Mouse (Mus musculus) spleen, embryonic (tissue): Measurements from ENCODE around the gene Pacrg.

Source experiments
- CTCF ChIA-PET: fragments of 350-600 bp; sonication (Branson Sonifier 250); formaldehyde crosslinking; loops from one replicate; lab custom pipeline; 2022; lab: Charles Lee

The Pacrg gene

DNA sequence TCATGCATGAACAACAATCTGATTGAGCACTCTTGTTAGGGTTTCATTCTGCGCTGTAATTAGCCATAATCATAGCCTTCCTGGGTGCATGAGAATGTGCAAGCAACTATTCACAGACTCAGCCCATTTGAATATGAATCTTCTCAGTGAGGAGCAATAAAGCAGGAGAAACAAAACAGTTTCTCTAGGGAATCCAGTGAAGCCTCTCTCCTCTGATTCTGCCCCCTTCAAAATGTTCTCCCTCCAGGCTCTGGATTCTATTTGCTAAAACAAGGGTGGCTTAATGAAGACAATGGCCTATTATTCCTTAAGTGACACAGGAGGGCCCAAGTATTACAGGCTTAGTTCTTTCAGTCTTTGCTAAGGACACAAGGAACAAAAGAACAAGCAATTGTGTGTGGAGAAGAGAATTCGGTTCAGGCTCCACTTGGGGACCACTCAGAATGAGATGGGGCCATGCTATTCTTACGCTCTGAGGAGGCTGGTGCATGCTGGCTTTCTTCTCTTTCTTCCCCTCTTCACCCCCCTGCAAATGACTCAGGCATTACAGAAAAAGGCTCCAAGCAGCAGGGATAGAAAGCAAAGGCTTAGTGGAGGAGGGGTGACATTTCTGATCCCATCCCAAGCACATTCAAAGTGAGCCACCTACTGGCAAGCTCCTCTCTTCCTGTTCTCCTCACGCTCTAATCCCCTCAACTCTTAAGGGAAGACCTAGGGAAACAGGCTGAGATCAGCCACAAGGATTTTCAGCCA is 95.2 kb downstream of the Pacrg start:
- CTCF ChIA-PET = no interaction called here

DNA sequence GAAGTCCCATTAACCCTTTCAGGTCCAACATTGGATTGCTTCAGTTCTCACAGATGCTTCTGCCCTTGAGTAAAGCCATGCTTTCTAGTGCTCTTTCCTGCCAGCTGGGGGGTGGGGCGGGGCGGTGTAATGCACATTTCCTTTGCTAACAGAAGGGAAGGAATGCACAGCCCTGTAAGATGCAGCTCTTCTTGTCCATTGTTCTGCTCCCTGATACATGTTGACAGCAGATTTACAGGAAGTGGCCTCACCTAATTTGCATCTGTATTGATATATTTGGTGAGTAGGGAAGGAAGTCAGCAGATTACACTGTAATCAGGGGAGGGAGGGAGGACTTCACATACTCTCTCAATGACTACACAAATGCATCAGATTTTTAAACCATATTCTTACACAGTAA is 100.0 kb downstream of the Pacrg start:
- CTCF ChIA-PET = no interaction called here

DNA sequence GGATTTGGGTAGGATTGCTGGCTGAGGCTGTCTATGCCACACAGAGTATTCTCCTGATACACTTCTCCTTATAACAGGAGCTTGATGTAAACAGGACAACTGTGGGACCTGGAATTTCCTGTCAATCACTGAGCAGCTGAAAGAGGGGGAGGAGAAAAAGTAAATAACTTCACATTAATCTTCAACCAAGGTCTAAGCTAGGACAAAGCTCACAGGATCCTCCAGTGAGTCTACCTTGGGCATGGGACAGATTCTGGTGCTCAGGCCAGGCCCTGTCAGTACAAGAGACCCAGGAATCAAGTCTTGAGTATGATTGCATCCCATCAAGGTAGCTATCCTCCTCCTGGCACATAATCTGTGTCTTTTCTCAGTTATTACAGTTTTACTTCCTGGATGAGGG is 102.1 kb downstream of the Pacrg start:
- CTCF ChIA-PET = no interaction called here

DNA sequence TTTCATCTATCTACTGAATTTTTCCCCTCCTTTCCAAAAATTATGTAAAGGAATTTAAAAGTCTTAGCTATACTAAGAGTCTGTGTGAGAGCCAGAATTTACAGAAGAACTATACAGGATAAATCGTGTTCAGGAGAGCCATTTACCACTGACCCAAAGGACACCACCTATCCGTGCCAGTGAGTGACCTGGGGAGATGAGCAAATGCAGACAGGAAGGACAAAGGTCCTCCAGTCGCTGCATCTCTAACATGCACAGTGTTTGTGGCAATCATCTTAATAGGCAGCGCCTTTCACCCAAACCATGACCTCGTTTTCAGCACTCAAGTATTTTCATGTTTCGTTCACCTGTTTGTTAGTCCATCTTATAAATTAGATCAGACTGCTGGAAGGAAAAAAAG is 105.4 kb downstream of the Pacrg start:
- CTCF ChIA-PET = no interaction called here

DNA sequence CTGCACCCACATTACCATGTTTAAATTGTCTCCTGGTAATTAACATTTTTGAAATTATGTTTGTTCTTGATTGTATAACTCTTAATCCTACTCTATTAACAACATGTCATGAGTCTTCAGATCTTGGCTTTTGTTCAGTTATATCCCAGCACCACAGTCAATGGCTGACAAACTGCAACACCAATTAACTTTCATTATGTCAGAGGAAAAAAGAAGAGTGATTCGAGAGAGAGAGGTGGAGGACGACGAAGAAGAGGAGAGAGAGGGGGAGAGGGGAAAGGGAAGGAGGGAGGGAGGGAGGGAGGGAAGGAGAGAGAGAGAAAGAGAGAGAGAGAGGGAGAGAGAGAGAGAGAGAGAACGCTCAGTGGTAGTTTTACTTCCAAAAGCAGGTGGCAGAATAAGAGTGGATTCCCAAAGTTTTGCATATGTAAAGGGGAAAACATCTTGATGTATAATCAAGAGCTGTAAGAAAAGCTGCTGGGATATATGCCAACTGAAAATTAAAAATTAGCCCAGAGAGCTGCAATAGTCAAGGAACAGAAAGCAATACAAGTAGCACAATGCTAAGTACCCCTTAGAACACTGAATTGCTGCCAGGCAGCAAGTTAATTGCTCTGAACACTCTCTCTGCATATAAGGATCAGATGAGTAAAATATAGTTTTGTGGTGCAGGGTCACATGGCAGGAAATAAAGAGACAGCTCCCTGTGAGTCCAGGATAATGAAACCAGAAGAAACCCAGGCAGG is 107.6 kb downstream of the Pacrg start:
- CTCF ChIA-PET = no interaction called here

DNA sequence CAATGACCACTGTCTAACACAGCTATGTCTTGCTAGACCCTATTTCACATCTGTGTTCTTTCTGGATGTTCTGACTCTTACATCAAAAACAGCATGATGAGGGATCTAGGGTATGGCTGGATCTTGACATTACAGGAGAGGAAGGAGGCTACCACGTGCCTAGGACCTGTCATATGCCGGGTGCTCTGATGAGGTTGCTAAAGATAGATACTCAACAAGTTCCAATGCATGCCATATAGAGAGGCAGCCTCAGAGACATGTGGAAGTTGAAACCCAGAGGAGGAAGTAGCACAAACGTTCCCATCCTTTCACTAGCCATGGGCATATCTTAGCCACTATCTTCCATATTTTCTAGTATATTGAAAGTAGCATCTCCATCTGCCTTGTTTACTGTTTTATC is 115.3 kb downstream of the Pacrg start:
- CTCF ChIA-PET = no interaction called here

DNA sequence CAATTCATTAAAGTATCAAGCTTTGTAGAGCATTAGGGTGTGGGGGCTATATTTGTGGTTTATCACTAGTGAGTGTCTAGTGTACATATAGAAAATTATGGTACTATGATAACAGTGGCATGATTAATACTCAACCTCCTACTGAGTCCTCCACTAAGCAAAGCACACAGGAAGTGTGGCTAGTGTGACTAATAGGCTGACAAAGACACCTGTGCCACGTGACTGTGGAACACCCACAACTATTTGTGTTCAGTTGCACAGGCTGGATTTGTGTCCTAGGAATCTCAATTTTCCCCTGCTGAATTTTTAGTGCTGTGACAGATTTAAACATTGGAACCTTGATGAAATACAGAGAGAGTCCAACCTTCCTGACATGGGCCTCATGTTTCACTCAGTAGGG is 118.5 kb downstream of the Pacrg start:
- CTCF ChIA-PET = no interaction called here

DNA sequence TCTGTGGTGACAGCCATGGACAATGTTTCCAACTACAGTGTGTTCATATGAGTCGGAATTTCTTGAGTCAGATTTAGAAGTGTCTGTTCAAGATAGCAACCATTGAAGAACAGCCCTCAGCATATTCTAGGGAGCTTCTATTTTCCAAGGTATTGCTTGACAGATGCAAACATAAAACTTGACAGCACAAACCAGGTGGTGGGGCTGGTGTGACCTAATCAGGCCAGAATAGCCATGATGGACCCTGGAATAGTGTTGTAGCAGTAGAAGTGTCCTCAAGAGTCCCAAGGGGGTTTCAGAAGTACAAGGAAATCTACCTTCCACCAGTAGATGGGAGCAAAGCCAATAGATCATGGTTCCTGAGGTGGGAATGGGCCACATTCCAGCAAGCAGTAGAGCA is 123.0 kb downstream of the Pacrg start:
- CTCF ChIA-PET = no interaction called here

DNA sequence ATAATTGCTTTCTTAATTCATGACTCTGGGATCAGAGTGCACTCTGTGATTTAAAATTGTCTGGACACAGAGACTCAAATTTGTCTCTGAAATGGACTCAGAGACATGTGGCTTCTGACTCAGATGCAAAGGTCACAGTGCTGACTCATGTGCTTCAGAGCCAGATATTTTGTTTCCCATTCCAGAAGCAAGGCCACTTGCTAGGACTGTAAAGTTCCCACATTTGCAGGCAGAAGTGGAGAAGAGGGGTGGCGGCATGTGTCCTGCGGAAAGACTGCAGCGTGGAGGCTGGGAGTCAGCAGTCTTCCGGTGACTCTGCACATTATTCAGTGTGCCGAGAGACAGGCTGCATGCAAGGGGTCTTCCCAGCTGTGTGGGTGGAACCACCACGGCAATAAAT is 137.3 kb downstream of the Pacrg start:
- CTCF ChIA-PET = no interaction called here

DNA sequence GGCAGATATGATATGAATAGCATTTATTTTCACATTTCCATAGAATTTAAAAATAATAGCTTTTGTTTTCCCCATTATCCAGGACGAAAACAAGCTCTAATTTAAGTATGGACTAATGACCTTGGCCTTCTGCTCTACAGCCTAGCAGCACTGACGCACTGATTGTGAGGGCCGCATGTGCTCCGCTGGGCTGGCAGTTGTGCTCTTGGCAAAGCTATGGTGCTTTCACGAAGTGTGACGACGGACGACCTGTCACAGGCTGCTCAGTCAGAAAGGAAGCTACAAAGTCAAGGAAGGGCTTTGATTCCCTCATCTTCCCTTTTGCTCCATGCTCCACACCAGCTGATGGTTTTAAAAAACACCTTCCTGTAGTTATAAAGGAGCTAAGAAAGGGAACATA is 142.1 kb downstream of the Pacrg start:
- CTCF ChIA-PET = no interaction called here

DNA sequence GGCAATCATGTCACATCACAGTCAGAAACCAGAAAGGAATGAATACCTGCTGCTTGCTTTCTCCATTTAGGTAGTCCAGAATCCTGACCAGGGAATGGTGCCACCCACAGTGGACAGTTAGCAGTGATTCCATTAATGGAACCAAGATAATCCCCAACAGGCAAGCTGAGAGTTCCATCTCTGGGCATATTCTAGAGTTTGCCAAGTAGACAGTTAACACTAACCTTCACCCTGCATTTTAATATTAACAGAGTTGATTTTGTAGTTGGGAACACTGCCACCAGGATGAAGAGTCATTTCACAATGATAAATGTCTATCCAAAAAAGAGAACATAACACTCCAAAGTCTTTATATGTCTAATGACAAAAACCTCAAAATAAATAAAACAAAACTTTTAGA is 144.7 kb downstream of the Pacrg start:
- CTCF ChIA-PET = no interaction called here

DNA sequence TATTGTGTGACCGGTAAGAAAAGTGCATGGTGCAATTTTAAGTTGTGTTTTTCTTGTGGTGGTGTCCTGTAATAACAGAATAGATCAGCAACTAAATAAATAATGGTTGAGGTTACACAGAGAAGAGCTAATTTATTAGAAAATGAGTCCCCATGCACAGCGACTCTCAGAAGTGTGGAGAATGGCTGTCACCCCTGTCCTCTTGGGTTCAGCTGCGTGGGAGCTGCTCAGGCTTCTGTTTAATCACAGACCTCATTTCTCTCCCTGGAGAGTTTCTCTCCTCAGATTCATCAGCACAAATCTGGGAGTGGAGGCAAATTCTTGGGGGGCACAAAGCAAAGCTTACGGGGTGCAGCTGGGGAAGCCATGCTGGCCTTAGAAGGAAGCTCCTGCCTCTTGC is 163.0 kb downstream of the Pacrg start:
- CTCF ChIA-PET = no interaction called here

DNA sequence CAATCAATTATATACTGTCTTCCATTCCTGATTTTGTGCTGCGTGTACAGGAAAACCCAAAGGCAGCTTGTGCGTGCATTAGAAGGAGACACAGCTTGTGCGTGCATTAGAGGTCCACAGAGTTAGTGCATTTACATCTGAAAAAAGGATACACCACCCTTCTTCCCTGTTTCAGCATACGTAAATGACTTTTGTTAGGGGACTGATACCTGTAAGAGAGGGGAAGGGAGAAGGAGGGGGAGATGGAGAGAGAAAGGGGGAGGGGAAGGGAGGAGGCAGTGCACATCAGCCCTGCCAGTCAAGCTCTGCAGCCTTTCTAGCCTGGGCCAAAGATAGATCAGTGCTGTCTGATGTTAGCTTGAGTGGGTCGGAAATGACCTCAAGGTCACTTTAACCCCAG is 164.6 kb downstream of the Pacrg start:
- CTCF ChIA-PET = no interaction called here

DNA sequence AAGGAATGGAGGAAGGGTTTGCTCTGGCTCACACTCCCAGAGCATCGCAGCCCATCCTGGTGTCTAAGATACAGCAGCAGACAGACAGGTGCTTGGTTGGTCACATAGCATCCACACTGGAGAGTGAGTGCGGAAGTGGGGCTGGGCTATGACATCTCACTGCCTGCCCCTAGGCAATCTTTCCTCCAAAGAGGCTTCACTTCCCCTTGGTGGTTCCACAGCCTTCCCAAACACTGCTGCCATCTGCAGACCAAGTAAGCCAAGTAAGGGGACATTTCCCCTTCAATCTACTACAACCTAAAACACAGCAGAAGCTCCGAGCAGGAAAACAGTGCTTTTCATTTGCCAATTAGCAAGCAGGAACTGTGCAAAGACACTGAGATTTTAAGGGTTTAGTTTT is 165.1 kb downstream of the Pacrg start:
- CTCF ChIA-PET = no interaction called here

DNA sequence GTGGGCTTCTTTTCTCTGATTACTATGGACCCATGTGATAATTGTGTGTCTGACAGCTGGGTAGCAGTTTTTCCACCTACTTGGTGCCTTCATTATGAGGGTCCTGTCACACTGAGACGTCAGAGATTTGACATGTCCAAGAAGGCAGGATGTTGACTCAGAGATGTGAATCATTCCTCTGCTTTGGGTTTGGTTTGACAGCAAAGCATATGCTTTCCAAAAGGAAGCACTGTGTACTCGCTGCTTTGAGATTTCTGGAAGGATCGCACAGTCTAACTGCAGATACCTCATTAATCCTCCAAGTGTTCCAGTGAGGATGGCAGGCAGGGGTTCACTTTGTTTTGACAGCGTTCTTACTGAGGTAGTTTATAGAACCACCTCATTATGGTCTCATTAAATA is 178.8 kb downstream of the Pacrg start:
- CTCF ChIA-PET = no interaction called here

DNA sequence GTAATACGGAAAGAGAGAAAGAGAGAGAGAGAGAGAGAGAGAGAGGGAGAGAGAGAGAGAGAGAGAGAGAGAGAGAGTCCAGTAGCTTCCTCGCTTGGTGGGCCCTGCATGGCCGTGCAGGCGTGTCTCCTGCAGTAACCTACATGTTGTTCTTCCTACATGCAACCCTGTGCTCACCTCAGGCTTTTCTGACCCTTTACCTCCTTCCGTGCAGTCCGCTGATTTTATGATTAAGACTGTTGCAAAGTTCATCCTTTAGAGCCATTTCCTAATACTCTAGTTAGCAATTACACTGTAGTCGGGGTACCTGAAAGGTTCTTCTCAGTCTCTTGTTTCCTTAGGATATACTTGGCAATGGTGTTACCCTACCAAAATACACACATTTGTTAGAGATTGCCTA is 196.5 kb downstream of the Pacrg start:
- CTCF ChIA-PET = no interaction called here

DNA sequence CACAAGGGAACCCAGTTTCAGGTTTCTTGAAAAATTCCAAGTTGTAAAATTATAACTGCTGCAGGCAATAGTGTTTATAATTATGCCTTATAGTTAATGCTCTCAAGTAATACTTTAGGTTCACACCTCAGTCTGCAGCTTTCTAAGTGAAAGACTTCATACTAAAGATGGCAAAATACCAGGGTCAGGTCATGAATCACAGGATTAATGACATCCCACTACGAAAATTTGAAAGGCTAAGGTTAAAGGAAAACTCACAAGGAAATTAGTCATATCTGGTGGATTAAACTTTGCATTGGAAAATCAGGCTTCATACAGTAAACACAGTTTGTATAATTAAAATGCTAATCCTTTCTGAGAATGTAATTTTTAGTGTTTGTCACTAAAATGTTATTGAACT is 200.3 kb downstream of the Pacrg start:
- CTCF ChIA-PET = no interaction called here

DNA sequence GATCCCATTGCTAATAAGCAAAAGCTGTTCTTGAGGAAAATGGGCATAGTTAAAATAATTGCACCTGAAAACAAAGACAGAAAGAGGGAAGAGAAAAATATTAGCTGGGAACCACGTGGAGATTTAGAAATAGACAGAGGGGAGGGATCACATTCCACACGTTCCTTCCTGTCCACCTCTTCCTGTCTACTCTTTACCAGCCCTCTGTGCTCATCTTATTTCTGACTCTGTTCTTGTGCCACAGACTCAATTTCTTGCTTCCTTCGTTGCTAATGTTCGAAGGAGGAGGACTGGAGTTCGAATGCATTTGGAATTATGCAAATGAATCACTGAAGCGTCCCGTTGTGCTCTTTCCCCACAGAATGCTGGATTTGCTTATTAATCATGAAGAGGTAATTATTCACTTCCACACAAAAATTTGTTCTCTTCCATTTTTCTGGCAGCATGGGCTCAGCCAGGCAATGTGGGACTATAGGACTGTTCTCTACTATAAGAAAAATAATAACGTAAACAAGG is 204.1 kb downstream of the Pacrg start:
- CTCF ChIA-PET = no interaction called here

DNA sequence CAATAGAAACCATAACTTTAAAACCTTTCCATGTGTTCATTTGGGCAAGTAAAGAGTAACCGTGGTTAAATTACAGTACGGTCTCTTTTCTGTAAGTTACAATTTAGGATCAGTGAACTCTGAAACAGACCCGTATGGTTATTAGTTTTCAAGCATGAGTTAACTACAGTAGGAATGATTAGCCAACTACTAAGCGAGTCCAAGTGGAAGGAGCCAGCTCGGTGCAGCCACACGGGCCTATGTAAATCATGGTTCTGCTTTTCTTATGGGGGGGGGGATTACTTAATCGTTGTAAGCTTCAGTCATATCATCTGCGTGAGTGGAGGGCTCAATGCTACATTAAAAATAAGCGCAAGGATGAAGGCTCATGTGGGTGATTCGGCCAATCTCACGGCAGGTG is 204.6 kb downstream of the Pacrg start:
- CTCF ChIA-PET = no interaction called here

DNA sequence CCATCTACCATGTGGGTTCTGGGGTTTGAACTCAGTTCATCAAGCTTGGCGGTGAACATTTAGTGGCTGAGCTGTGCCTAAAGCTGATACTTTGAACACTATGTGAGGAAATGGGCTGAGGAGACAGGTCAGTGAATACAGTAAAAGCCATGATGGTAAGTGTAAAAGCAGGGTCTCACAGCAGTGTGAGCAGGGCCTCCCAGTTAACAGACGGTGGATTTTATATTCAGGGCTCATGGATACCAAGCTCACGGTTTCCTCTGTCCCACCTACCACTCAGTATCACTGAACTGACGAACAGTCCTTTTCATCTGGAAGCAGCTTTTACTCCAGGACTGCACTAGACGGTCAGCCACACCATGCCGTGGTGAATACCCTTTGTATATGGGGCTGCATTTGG is 205.1 kb downstream of the Pacrg start:
- CTCF ChIA-PET = no interaction called here

DNA sequence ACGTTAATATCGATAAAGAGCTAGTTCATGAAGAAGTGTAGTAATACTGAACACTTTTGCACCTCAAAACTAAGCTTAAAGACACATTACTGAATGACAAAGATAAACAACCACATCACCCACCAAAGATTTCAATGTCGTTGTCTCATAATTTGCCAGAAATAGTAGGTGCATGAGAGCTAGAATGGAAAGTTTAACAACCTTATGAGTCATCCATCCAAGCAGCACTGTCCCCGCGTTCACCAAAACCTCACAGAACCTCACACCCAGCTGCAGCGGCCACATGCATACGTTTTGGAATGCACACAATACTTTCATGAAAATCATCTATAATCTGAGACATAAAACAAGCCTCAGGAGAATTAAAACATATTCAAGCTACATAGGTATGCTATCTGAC is 206.3 kb downstream of the Pacrg start:
- CTCF ChIA-PET = no interaction called here

DNA sequence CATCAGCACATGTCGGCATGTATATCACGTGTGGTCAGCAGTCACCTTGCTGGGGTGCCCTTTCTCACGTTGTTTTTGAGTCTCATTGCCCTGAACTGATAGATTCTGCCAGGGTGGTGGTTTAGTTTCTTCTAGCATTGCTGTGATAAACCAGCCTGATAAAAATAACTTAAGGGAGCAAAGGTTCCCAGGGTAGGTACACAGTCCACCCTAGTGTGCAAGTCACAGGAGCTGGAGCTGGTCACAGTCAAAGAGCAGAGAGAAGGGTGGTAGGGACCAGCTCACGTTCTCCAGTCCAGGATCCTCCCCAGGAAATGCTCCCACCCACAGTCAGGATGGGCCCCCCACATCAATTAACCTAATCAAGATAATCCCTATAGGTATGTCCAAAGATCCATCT is 211.9 kb downstream of the Pacrg start:
- CTCF ChIA-PET = no interaction called here

DNA sequence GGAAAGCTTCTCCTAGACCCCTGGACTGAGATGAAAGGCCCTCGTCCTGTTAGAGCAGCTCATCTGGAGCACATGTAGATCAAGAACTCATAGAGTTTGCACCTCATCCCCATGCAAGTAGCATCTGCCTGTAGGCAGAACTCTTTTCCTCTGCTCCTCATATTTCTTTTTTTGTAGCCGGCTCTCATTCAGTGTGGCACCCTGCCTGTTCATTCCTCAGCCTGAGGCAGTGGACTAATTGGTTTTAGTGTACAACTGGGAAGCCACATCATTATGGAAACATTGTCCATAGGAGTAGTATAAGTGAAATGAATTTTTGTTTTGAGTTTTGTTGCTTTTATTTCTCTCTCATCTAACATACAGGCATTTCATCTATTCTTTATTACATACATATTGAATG is 212.6 kb downstream of the Pacrg start:
- CTCF ChIA-PET = no interaction called here
